In the genomic region with DNA sequence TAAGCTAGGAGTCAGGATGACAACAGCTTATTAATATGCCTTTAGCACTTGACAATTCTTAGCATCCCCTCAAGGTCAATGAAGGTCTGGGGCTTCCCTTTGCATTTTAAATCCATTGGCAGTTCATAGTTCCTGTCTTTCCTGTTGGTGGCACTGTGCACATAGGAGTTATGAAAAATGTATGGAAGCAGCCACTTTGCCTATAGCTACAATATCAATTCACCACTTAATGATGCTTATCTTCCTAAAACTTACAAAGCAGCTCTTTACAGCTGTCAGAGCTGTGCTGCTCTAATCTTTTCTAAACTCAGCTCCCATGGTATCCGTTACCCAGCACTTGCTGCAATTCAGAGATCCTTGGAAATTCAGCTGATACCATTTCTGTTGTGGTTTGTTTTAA, we compare ENCODE assay signal across 22 mouse cellular contexts.
DNase-seq lines count a peak whose midpoint lies in the region; ATAC-seq lines count a peak whose summit lies in the region.
"Had no signal": no experiment of that assay in that cellular context is flagged by ENCODE, and none has a peak within 500 bp of the region (broad histone marks: within the 10 kb centered on the region; RNA-seq: fewer than 3 reads in every experiment).

No protein-coding gene starts in this region.

- no peaks in the 10 kb centered on the region for H3K36me3 ChIP-seq in hindbrain, embryonic 16.5 days (ENCODE audit: control insufficient read depth, insufficient read depth, low read length)
- H3K36me3 ChIP-seq in hindbrain, embryonic 10.5 days = no peaks in the 10 kb centered on the region
- no peaks in the 10 kb centered on the region for H3K36me3 ChIP-seq in midbrain, embryonic 14.5 days (ENCODE audit: control insufficient read depth, insufficient read depth, low read length)
- no peaks in the 10 kb centered on the region for H3K36me3 ChIP-seq in midbrain, embryonic 13.5 days
- H3K36me3 ChIP-seq: hindbrain, embryonic 15.5 days; limb, embryonic 10.5 days; lung, embryonic 15.5 days had no signal

- ATAC-seq in hindbrain, embryonic 16.5 days = peak; percentile 68; the same call in 1 of the 2 replicates
- ATAC-seq in midbrain, embryonic 14.5 days (ENCODE audit: low FRiP score, low TSS enrichment) = no peak
- no peak for ATAC-seq in midbrain, embryonic 13.5 days
- ATAC-seq: activated CD4-positive, CD25-positive, alpha-beta regulatory T cell, adult 4 months; Patski had no signal

- no peak overlapping the region for H3K4me3 ChIP-seq in hindbrain, embryonic 16.5 days (ENCODE audit: low read length)
- H3K4me3 ChIP-seq in hindbrain, embryonic 10.5 days = no peak overlapping the region
- no peak overlapping the region for H3K4me3 ChIP-seq in midbrain, embryonic 14.5 days (replicated peaks; ENCODE audit: low read depth, low read length)
- H3K4me3 ChIP-seq in midbrain, embryonic 13.5 days (replicated peaks) = no peak overlapping the region
- H3K4me3 ChIP-seq: erythroblast, embryonic 14.5 days; hindbrain, embryonic 15.5 days; limb, embryonic 10.5 days; lung, embryonic 15.5 days; megakaryocyte, embryonic 14.5 days had no signal

- H3K4me1 ChIP-seq in hindbrain, embryonic 16.5 days (ENCODE audit: control insufficient read depth, insufficient read depth, low read depth, low read length) = no peaks in the 10 kb centered on the region
- H3K4me1 ChIP-seq in hindbrain, embryonic 10.5 days (replicated peaks) = no peaks in the 10 kb centered on the region
- H3K4me1 ChIP-seq in midbrain, embryonic 14.5 days (ENCODE audit: control insufficient read depth, insufficient read depth, low read length) = no peaks in the 10 kb centered on the region
- H3K4me1 ChIP-seq in midbrain, embryonic 13.5 days (replicated peaks) = no peaks in the 10 kb centered on the region
- H3K4me1 ChIP-seq: limb, embryonic 10.5 days; lung, embryonic 15.5 days; megakaryocyte, embryonic 14.5 days had no signal

- DNase-seq in embryo, embryonic 10.5 days (ENCODE audit: low spot score) = peak; percentile 4
- DNase-seq in embryo, embryonic 9.5 days (ENCODE audit: extremely low spot score) = no peak
- no peak for DNase-seq in hindbrain, embryonic 10.5 days (ENCODE audit: low spot score)
- DNase-seq in midbrain, embryonic 14.5 days = peak; percentile 40
- no peak for DNase-seq in Muller cell, postnatal 12 days (ENCODE audit: inconsistent ontology term)
- no peak for DNase-seq in kidney, adult 8-10 months
- DNase-seq: adrenal gland, postnatal 25 days; cerebellum, adult 9-10 months; gastrocnemius, postnatal 25 days; kidney, adult 9 months; thymus, postnatal 14 days had no signal

- H3K27me3 ChIP-seq in hindbrain, embryonic 16.5 days (replicated peaks; ENCODE audit: control insufficient read depth, insufficient read depth, low read length) = no peaks in the 10 kb centered on the region
- H3K27me3 ChIP-seq in hindbrain, embryonic 10.5 days (ENCODE audit: insufficient read depth, poor library complexity, severe bottlenecking) = no peaks in the 10 kb centered on the region
- no peaks in the 10 kb centered on the region for H3K27me3 ChIP-seq in midbrain, embryonic 14.5 days (ENCODE audit: control insufficient read depth, insufficient read depth, low read length)
- no peaks in the 10 kb centered on the region for H3K27me3 ChIP-seq in midbrain, embryonic 13.5 days
- H3K27me3 ChIP-seq: CH12.LX; hindbrain, embryonic 15.5 days; lung, embryonic 15.5 days; megakaryocyte, embryonic 14.5 days; Patski had no signal

- 65% methylated on average over 1 of the region's 1 CpGs for WGBS in hindbrain, embryonic 16.5 days
- WGBS in hindbrain, embryonic 10.5 days = 84% methylated on average over 1 of the region's 1 CpGs
- 57% methylated on average over 1 of the region's 1 CpGs for WGBS in midbrain, embryonic 14.5 days
- 63% methylated on average over 1 of the region's 1 CpGs for WGBS in midbrain, embryonic 13.5 days

- no peak overlapping the region for H3K9ac ChIP-seq in hindbrain, embryonic 16.5 days (ENCODE audit: low read depth, low read length)
- no peak overlapping the region for H3K9ac ChIP-seq in midbrain, embryonic 14.5 days (replicated peaks; ENCODE audit: low read length)
- H3K9ac ChIP-seq in midbrain, embryonic 13.5 days (replicated peaks) = no peak overlapping the region
- H3K9ac ChIP-seq: hindbrain, embryonic 15.5 days; lung, embryonic 15.5 days had no signal

- no peak overlapping the region for H3K27ac ChIP-seq in hindbrain, embryonic 16.5 days (ENCODE audit: low read depth, low read length)
- no peak overlapping the region for H3K27ac ChIP-seq in hindbrain, embryonic 10.5 days
- H3K27ac ChIP-seq in midbrain, embryonic 14.5 days (replicated peaks; ENCODE audit: low read depth, low read length) = no peak overlapping the region
- no peak overlapping the region for H3K27ac ChIP-seq in midbrain, embryonic 13.5 days
- H3K27ac ChIP-seq: hindbrain, embryonic 15.5 days; limb, embryonic 10.5 days; lung, embryonic 15.5 days had no signal

- H3K9me3 ChIP-seq in hindbrain, embryonic 16.5 days (ENCODE audit: control insufficient read depth, low read length) = no peaks in the 10 kb centered on the region
- H3K9me3 ChIP-seq in hindbrain, embryonic 10.5 days = no peaks in the 10 kb centered on the region
- no peaks in the 10 kb centered on the region for H3K9me3 ChIP-seq in midbrain, embryonic 14.5 days (ENCODE audit: control insufficient read depth, low read length)
- H3K9me3 ChIP-seq in midbrain, embryonic 13.5 days = no peaks in the 10 kb centered on the region
- H3K9me3 ChIP-seq: hindbrain, embryonic 15.5 days; limb, embryonic 10.5 days; lung, embryonic 15.5 days; megakaryocyte, embryonic 14.5 days had no signal

- H3K4me2 ChIP-seq in hindbrain, embryonic 16.5 days (ENCODE audit: low read length) = no peak overlapping the region
- H3K4me2 ChIP-seq in midbrain, embryonic 14.5 days (ENCODE audit: low read length) = no peak overlapping the region
- H3K4me2 ChIP-seq in midbrain, embryonic 13.5 days (replicated peaks) = no peak overlapping the region
- H3K4me2 ChIP-seq: hindbrain, embryonic 15.5 days; liver, embryonic 11.5 days; lung, embryonic 15.5 days had no signal

Comparison
In these comparisons a context has a peak if more than half of its experiments do, and no peak if none do; other contexts are left out.
1. DNase-seq: peak in embryo, embryonic 10.5 days (single experiment) and midbrain, embryonic 14.5 days (single experiment); none in embryo, embryonic 9.5 days (single experiment), hindbrain, embryonic 10.5 days (single experiment), Muller cell, postnatal 12 days (single experiment) and kidney, adult 8-10 months (0 of 2).